Mouse (Mus musculus) ovary, postnatal 36 days (tissue): ENCODE measurements around the gene Tnnt2.
A peak's percentile ranks its signal among the peaks of the same experiment; 100 is the strongest.

Source experiments
- DNase-seq: peaks from one replicate; pipeline ENCODE4 v3.0.0; 2022; ENCODE audit warnings: low spot score, mixed read lengths

Tnnt2 gene

GRCm38 (mm10) chr1:135856070-135856469 lies 19.9 kb downstream of the Tnnt2 start:
- DNase-seq: no peak

- DNase-seq: no peak
These were observed 21.1 kb downstream of the Tnnt2 start for GRCm38 (mm10) chr1:135857137-135857775.

GRCm38 (mm10) chr1:135858533-135858932 lies 22.4 kb downstream of the Tnnt2 start:
- no peak for DNase-seq

- no peak for DNase-seq
These were observed 24.9 kb downstream of the Tnnt2 start for GRCm38 (mm10) chr1:135861091-135861490.

GRCm38 (mm10) chr1:135861980-135862552 lies 25.9 kb downstream of the Tnnt2 start:
- DNase-seq: no peak

GRCm38 (mm10) chr1:135862561-135862960 lies 26.4 kb downstream of the Tnnt2 start:
- no peak for DNase-seq

GRCm38 (mm10) chr1:135863786-135864335 lies 27.7 kb downstream of the Tnnt2 start:
- no peak for DNase-seq

- DNase-seq: no peak
These were observed 28.7 kb downstream of the Tnnt2 start for GRCm38 (mm10) chr1:135864830-135865229.

GRCm38 (mm10) chr1:135865518-135866194 lies 29.5 kb downstream of the Tnnt2 start:
- DNase-seq: peak; percentile 82

- no peak for DNase-seq
These were observed 32.4 kb downstream of the Tnnt2 start for GRCm38 (mm10) chr1:135868570-135868969.

GRCm38 (mm10) chr1:135872991-135873390 lies 36.8 kb downstream of the Tnnt2 start:
- no peak for DNase-seq

- DNase-seq: no peak
These were observed 41.1 kb downstream of the Tnnt2 start for GRCm38 (mm10) chr1:135877248-135877647.

GRCm38 (mm10) chr1:135882385-135883109 lies 46.4 kb downstream of the Tnnt2 start:
- peak; percentile 50 for DNase-seq

- no peak for DNase-seq
These were observed 53.5 kb downstream of the Tnnt2 start for GRCm38 (mm10) chr1:135889461-135890185.

GRCm38 (mm10) chr1:135891424-135892216 lies 55.5 kb downstream of the Tnnt2 start:
- no peak for DNase-seq

GRCm38 (mm10) chr1:135892233-135892632 lies 56.1 kb downstream of the Tnnt2 start:
- DNase-seq: no peak

GRCm38 (mm10) chr1:135892764-135893163 lies 56.6 kb downstream of the Tnnt2 start:
- DNase-seq: no peak

GRCm38 (mm10) chr1:135893377-135893776 lies 57.2 kb downstream of the Tnnt2 start:
- no peak for DNase-seq

- DNase-seq: no peak
These were observed 59.2 kb downstream of the Tnnt2 start for GRCm38 (mm10) chr1:135895367-135895766.

GRCm38 (mm10) chr1:135899295-135899694 lies 63.1 kb downstream of the Tnnt2 start:
- no peak for DNase-seq

- no peak for DNase-seq
These were observed 63.9 kb downstream of the Tnnt2 start for GRCm38 (mm10) chr1:135899991-135900515.
